Mouse (Mus musculus) heart, postnatal 0 days (tissue): ENCODE data around the gene 4931409K22Rik.

Experiments used
- CTCF ChIP-seq: IDR thresholded peaks from 2 replicates; pipeline ENCODE4 v1.5.1; 2016; ENCODE audit warnings: antibody characterized with exemption, control low read depth, low read depth
- EP300 ChIP-seq: IDR thresholded peaks from 2 replicates; pipeline ENCODE4 v1.6.1; 2016; ENCODE audit warnings: antibody characterized with exemption, low read depth

DNA sequence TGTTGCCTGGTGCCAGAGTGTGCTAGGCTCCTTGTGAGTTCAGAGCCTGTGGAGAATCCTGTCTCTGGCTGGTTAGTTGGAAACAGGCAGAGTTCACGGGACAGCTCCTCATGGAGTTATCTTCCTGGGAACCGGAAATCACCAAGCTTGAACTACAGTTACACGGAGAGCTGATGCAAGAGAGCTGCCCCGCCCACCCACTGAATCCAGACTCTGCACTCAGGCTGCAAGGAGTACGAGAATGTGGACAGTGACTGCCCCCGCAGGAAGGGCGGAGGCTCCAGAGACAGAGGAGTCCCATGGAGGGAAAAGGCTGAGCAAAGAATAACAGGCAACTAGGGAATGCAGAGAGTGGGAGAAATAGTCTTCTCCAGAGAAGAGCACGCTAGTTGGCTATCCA lies 44.3 kb downstream of the 4931409K22Rik start:
- TF ChIP-seq CTCF (no peak), EP300 (no peak)
